Mouse (Mus musculus) lung, embryonic 15.5 days (tissue): ENCODE measurements around the gene Sapcd1. TPM values are rescaled to one million over a fixed set of nuclear protein-coding genes. Genes with fewer than 3 reads are reported as not detected.
A peak's percentile ranks its signal among the peaks of the same experiment; 100 is the strongest.

ENCODE experiments used
- ATAC-seq: fragments of 200-750 bp; cut with Nextera tagmentation; 2 replicates; pipeline ENCODE4 v1.8.0; 2017; ENCODE audit warnings: moderate number of reproducible peaks, borderline replicate concordance; ENCODE audit not compliant: low FRiP score, low TSS enrichment; ENCODE audit errors: extremely low read depth
- H3K27ac ChIP-seq: fragments of 300-500 bp; sonication (generic); 2 replicates; pipeline ENCODE4 v1.5.1; 2015; ENCODE audit warnings: moderate library complexity, mild to moderate bottlenecking, inconsistent platforms
- H3K27me3 ChIP-seq: fragments of 300-500 bp; sonication (generic); 2 replicates; pipeline ENCODE4 v1.6.1; 2015; ENCODE audit warnings: inconsistent platforms
- H3K36me3 ChIP-seq: fragments of 300-500 bp; sonication (generic); 2 replicates; pipeline ENCODE4 v1.6.1; 2015; ENCODE audit warnings: inconsistent platforms
- H3K4me1 ChIP-seq: fragments of 300-500 bp; sonication (generic); 2 replicates; pipeline ENCODE4 v1.6.1; 2015; ENCODE audit warnings: inconsistent platforms
- H3K4me2 ChIP-seq: fragments of 300-500 bp; sonication (generic); 2 replicates; pipeline ENCODE4 v1.6.1; 2015; ENCODE audit warnings: inconsistent platforms, mild to moderate bottlenecking, moderate library complexity
- H3K4me3 ChIP-seq: fragments of 300-500 bp; sonication (generic); 2 replicates; pipeline ENCODE4 v1.5.1; 2015; ENCODE audit warnings: mild to moderate bottlenecking, inconsistent platforms
- H3K9ac ChIP-seq: fragments of 300-500 bp; sonication (generic); 2 replicates; pipeline ENCODE4 v1.6.1; 2015; ENCODE audit warnings: inconsistent platforms
- H3K9me3 ChIP-seq: fragments of 300-500 bp; sonication (generic); 2 replicates; pipeline ENCODE4 v1.6.1; 2016; ENCODE audit warnings: inconsistent platforms
- WGBS: fragments of 180-500 bp; shearing (Covaris S2); methylation state at CpG from one replicate; pipeline ENCODE4 v1.1.7; 2015; 5-methylcytosine and 5-hydroxymethylcytosine counted together
- polyA plus RNA-seq: library from polyadenylated mRNA; unstranded; fragments of >200 nt; fragmentation: Nextera tagmentation; extraction: Ambion mirVana; gene quantifications from 2 replicates; pipeline ENCODE4 v1.2.1, GENCODE M21; 2015

Gene Sapcd1
- polyA plus RNA-seq, 1 experiment from 2014 or later = 7.2 TPM

- no peaks in the 10 kb centered on the region for H3K9me3 ChIP-seq
- WGBS = under 1% methylated on average over 26 of the region's 27 CpGs
Observed at GRCm38 (mm10) chr17:35050126-35050750, 22.4 kb upstream of the Sapcd1 start.

GRCm38 (mm10) chr17:35049561-35050016 is 21.8 kb upstream of the Sapcd1 start, which contains the start of gene Clic1:
Gene Clic1 (plus strand): TSS chr17:35049966.
- H3K36me3 ChIP-seq = peaks cover 23% of the 10 kb centered on the region
- H3K27ac ChIP-seq = peak within 1 kb of the TSS; percentile 99
- no peaks in the 10 kb centered on the region for H3K9me3 ChIP-seq
- H3K4me3 ChIP-seq = peak within 1 kb of the TSS; percentile 71
- peaks cover 59% of the 10 kb centered on the region for H3K4me1 ChIP-seq
- no peaks in the 10 kb centered on the region for H3K27me3 ChIP-seq
- peak within 1 kb of the TSS; percentile 95 for H3K9ac ChIP-seq
- 1% methylated on average over 11 of the region's 11 CpGs for WGBS
- H3K4me2 ChIP-seq = peak within 1 kb of the TSS; percentile 94
- peak; percentile 32 for ATAC-seq

More at GRCm38 (mm10) chr17:35050126-35050750, 22.4 kb upstream of the Sapcd1 start:
- Histone ChIP-seq H3K4me2 (peak overlapping the region; percentile 94), H3K27ac (peak overlapping the region; percentile 99), H3K36me3 (peaks cover 28% of the 10 kb centered on the region), H3K4me3 (peak overlapping the region; percentile 71), H3K4me1 (peaks cover 53% of the 10 kb centered on the region), H3K9ac (peak overlapping the region; percentile 95), H3K27me3 (no peaks in the 10 kb centered on the region)
- ATAC-seq = peak; percentile 16; the same call in 1 of the 2 replicates

GRCm38 (mm10) chr17:35048932-35049440 is 21.2 kb upstream of the Sapcd1 start:
- WGBS = 71% methylated on average over 5 of the region's 5 CpGs
- no peaks in the 10 kb centered on the region for H3K9me3 ChIP-seq
- H3K4me1 ChIP-seq = peaks cover 59% of the 10 kb centered on the region
- peaks cover 18% of the 10 kb centered on the region for H3K36me3 ChIP-seq
- H3K4me2 ChIP-seq = peak overlapping the region; percentile 94
- peak overlapping the region; percentile 71; the same call in 1 of the 2 replicates for H3K4me3 ChIP-seq
- H3K27me3 ChIP-seq = no peaks in the 10 kb centered on the region
- no peak overlapping the region for H3K9ac ChIP-seq
- no peak for ATAC-seq
- H3K27ac ChIP-seq = peak overlapping the region; percentile 99

- peak overlapping the region; percentile 99 for H3K27ac ChIP-seq
- H3K9ac ChIP-seq = no peak overlapping the region
- no peak overlapping the region for H3K4me3 ChIP-seq
- no peak for ATAC-seq
- peak overlapping the region; percentile 94 for H3K4me2 ChIP-seq
- H3K9me3 ChIP-seq = no peaks in the 10 kb centered on the region
- 22% methylated on average over 11 of the region's 11 CpGs for WGBS
- peaks cover 12% of the 10 kb centered on the region for H3K36me3 ChIP-seq
- no peaks in the 10 kb centered on the region for H3K27me3 ChIP-seq
- H3K4me1 ChIP-seq = peaks cover 64% of the 10 kb centered on the region
Observed at GRCm38 (mm10) chr17:35048149-35048931, 20.5 kb upstream of the Sapcd1 start.

GRCm38 (mm10) chr17:35047688-35048087 is 19.9 kb upstream of the Sapcd1 start:
- H3K9me3 ChIP-seq = no peaks in the 10 kb centered on the region
- no peak overlapping the region for H3K4me3 ChIP-seq
- H3K4me1 ChIP-seq = peaks cover 60% of the 10 kb centered on the region
- no peak overlapping the region for H3K9ac ChIP-seq
- H3K36me3 ChIP-seq = peaks cover 5% of the 10 kb centered on the region
- H3K27me3 ChIP-seq = no peaks in the 10 kb centered on the region
- peak overlapping the region; percentile 28 for H3K4me2 ChIP-seq
- ATAC-seq = no peak
- WGBS = 51% methylated on average over 1 of the region's 1 CpGs
- peak overlapping the region; percentile 99 for H3K27ac ChIP-seq

GRCm38 (mm10) chr17:35046681-35047455 is 19.1 kb upstream of the Sapcd1 start, which contains the start of gene Msh5:
Gene Msh5 (minus strand): TSS chr17:35046745.
- WGBS = 1% methylated on average over 32 of the region's 33 CpGs
- peak; percentile 93 for ATAC-seq
- H3K9me3 ChIP-seq = no peaks in the 10 kb centered on the region
- peak within 1 kb of the TSS; percentile 84 for H3K4me2 ChIP-seq
- no peaks in the 10 kb centered on the region for H3K27me3 ChIP-seq
- H3K27ac ChIP-seq = peak within 1 kb of the TSS; percentile 99
- H3K4me3 ChIP-seq = peak within 1 kb of the TSS; percentile 46
- no peaks in the 10 kb centered on the region for H3K36me3 ChIP-seq
- peaks cover 52% of the 10 kb centered on the region for H3K4me1 ChIP-seq
- peak within 1 kb of the TSS; percentile 68 for H3K9ac ChIP-seq

- H3K4me2 ChIP-seq = peak overlapping the region; percentile 84
- 3% methylated on average over 40 of the region's 48 CpGs for WGBS
- H3K27me3 ChIP-seq = no peaks in the 10 kb centered on the region
- H3K36me3 ChIP-seq = no peaks in the 10 kb centered on the region
- H3K4me3 ChIP-seq = peak overlapping the region; percentile 46
- no peaks in the 10 kb centered on the region for H3K9me3 ChIP-seq
- ATAC-seq = peak; percentile 74
- peaks cover 50% of the 10 kb centered on the region for H3K4me1 ChIP-seq
- H3K27ac ChIP-seq = peak overlapping the region; percentile 89
- peak overlapping the region; percentile 68 for H3K9ac ChIP-seq
Observed at GRCm38 (mm10) chr17:35045807-35046680, 18.2 kb upstream of the Sapcd1 start.

GRCm38 (mm10) chr17:35044904-35045806 is 17.3 kb upstream of the Sapcd1 start:
- ATAC-seq = no peak
- Histone ChIP-seq H3K27ac (peak overlapping the region; percentile 89), H3K9me3 (no peaks in the 10 kb centered on the region), H3K4me1 (peaks cover 50% of the 10 kb centered on the region), H3K27me3 (no peaks in the 10 kb centered on the region), H3K4me3 (peak overlapping the region; percentile 46), H3K36me3 (no peaks in the 10 kb centered on the region), H3K9ac (peak overlapping the region; percentile 68), H3K4me2 (peak overlapping the region; percentile 84)
- WGBS = 70% methylated on average over 7 of the region's 7 CpGs

- peak overlapping the region; percentile 4; the same call in 1 of the 2 replicates for H3K27ac ChIP-seq
- no peaks in the 10 kb centered on the region for H3K36me3 ChIP-seq
- no peak for ATAC-seq
Observed at GRCm38 (mm10) chr17:35043794-35044193, 16.0 kb upstream of the Sapcd1 start.

More at GRCm38 (mm10) chr17:35043794-35044193, 16.0 kb upstream of the Sapcd1 start:
- no peak overlapping the region for H3K4me2 ChIP-seq
- H3K27me3 ChIP-seq = no peaks in the 10 kb centered on the region
- peaks cover 37% of the 10 kb centered on the region for H3K4me1 ChIP-seq
- whole genome bisulfite sequencing = 71% methylated on average over 4 of the region's 4 CpGs
- H3K4me3 ChIP-seq = no peak overlapping the region
- no peak overlapping the region for H3K9ac ChIP-seq
- H3K9me3 ChIP-seq = no peaks in the 10 kb centered on the region
